Mouse (Mus musculus): Measurements from ENCODE around the gene Grip1.

Grip1 gene

GRCm38 (mm10) chr10:119660677-119661353, 207.2 kb downstream of the Grip1 start:
- DNase-seq (ENCODE audit: low read depth, low spot score): no peak

GRCm38 (mm10) chr10:119663586-119663985, 210.0 kb downstream of the Grip1 start:
- no peak for DNase-seq (ENCODE audit: low read depth, low spot score)

DNA sequence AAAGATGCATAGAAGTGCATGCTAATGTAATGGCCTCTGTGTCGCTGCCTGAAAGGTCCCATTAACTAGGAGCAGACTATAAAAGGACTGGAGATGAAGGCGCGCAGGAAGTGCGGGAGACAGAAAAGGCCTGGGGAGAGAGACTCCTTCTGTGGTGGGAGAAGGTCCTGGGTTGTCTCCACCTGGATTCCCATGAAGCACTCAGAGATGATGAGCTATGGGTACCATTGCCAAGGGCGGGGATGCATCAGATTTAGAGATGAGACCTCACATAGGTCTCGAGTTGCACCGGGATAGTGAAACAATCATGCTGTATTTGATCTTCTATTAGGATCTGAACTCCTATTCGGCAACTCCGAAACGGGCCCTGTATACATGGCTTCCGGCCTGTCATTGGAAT, 212.8 kb downstream of the Grip1 start:
- no peak for DNase-seq (ENCODE audit: low read depth, low spot score)

- DNase-seq (ENCODE audit: low read depth, low spot score): no peak
These were observed 216.8 kb downstream of the Grip1 start for GRCm38 (mm10) chr10:119670456-119670855.

DNA sequence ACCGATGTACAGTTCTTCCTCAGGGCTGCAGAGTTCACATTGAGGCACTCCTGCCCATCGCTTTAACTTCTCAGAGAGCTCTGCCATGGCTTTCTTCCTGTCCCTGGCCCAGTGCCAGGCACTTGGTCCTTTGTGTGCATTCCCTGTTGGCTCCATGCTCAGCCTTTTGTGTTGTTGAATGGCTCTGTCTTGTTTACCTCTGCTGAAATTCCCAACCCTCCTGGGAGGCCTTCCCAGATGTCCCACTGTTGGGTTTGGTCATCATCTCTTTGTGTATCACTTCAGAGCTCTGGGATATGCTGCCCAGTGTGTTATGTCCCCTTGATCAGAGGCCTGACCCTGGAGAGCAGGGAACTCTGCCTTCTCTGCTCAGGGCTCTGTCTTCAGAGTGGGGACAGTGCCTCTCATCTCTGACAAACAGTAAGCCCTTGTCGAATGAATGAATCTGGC, 230.8 kb downstream of the Grip1 start:
- no peak for DNase-seq (ENCODE audit: low read depth, low spot score)

GRCm38 (mm10) chr10:119691358-119692083, 237.9 kb downstream of the Grip1 start:
- DNase-seq (ENCODE audit: low read depth, low spot score): peak; percentile 76

DNA sequence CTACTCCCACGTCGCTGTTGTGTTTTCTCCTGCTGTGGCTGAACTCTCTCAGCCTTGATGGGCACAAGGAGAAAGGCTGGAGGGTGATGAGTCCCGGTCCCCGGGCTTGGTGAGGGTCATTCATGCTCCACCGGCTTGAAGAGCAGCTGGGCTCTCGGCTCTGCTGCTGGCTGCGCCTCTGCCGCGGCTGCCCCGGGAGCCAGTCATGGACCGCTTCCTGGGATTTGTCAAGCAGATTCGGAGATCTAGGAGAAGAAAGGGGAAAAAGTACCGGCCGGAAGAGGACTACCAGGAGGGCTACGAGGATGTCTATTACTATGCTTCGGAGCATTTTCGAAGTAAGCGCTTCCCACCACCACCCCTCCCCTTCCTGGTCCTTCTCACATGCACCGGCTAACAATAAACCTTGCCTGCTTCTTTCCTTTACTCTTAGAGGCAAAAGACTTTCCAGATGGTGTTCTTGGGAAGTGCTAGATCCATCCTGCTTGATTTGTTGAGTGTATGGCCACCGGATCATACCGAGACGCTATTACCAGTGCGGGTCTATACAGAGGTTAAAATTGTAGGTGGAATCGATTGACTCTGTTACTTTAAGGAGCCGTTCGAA, 238.8 kb downstream of the Grip1 start:
- peak; percentile 24 for DNase-seq (ENCODE audit: low read depth, low spot score)

- no peak for DNase-seq (ENCODE audit: low read depth, low spot score)
These were observed 239.8 kb downstream of the Grip1 start for GRCm38 (mm10) chr10:119693400-119693799.

DNA sequence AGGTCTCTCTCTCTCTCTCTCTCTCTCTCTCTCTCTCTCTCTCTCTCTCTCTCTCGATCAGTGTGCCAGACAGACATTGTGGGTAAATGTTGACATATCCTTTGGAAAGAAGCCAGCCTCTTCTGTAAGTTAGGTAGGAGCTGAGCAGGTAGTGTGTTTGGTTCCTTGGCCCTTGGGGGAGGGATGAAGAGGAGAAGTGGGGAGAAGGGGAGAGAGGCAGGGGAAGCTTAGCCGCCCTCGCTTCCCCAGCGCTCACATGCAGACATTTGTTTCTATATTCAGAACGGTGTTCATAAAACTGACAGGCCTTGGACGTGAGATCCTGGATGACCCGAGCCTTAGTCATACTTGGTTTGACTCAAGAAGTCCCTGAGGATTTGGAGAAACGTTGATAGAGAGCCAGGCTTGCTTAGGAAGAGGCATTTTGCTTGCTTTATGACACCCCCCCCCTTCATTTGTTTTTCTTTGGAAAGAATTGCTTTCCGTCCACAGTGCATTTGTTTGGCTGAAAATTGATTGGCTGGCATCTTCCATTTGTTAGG, 243.7 kb downstream of the Grip1 start:
- no peak for DNase-seq (ENCODE audit: low read depth, low spot score)

GRCm38 (mm10) chr10:119705348-119705747, 251.7 kb downstream of the Grip1 start:
- DNase-seq (ENCODE audit: low read depth, low spot score): no peak

DNA sequence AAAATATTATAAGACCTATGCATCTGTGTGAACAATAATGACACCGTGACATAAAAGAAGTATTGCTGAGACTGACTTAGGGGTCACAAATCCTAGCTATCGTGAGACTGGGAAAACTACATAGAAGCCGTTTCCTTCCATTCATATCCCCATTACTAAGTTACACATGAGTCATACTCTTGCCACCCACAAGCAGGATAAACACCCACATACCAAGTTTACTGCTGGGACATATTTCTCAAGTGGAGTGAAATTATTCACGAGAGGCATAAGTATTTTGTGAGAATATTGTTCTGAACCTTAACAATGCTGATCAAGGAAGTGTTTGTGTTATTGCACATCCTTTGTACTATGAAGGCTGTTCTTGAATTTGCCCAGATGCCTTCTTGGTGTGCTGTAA, 252.7 kb downstream of the Grip1 start:
- peak; percentile 76 for DNase-seq (ENCODE audit: low read depth, low spot score)

GRCm38 (mm10) chr10:119706983-119707382, 253.4 kb downstream of the Grip1 start:
- peak; percentile 66 for DNase-seq (ENCODE audit: low read depth, low spot score)

DNA sequence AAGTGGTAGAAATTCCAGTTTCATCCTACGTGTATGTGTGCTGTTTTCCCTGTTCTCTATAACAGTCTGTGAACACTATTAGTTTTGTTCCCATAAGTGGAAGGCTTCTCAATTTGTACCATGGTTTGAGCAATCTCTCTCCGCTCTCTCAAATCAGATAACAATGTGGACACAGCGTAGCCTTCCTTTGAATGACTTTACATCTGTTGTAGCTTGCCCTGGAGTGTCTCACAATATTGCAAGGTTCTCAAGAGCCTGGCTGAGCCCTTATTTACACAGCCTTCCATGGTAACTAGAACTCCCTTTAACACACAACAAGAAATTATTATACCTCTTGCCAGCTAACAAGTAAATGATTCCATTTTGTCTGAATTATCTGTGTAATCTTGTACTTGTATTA, 268.3 kb downstream of the Grip1 start:
- DNase-seq (ENCODE audit: low read depth, low spot score): no peak

DNA sequence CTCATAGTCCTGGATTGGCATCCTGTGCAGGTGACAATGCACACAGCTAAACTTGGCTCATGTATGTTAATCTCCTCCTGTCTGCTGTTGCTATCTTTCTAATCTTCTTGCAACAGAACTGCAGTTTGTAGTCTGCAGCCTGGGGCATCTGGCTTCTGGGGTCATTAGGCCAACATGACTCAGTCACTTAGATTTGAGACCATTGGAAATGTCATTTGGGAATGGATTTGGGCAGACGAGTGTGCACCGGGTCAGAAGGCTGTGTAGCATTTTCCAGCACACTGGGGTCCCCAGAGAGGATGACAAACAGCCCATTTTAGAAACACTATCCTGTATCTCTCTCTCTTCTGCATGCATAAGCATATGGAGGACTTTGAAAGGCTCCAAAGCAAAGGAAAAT, 268.8 kb downstream of the Grip1 start:
- no peak for DNase-seq (ENCODE audit: low read depth, low spot score)

DNA sequence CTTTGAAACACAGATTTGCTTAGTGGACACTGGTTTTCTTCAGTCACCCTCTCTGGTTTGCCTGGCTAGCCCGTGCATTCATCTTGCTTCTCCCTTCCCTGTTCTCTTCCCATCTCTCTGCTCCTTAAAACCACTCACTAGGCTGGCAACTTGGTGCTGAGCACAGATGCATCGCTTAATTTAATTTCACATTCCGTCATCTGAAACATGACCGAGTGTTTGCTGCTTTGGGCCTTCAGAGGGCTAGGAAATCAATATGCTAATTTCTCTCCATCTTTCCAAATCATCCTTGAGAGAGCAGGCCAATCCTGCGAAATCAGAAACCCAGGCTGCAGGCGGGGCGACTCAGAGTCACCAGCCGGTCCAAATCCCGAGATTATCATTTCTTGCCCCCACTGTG, 270.0 kb downstream of the Grip1 start:
- DNase-seq (ENCODE audit: low read depth, low spot score): no peak

- no peak for DNase-seq (ENCODE audit: low read depth, low spot score)
These were observed 271.7 kb downstream of the Grip1 start for GRCm38 (mm10) chr10:119725363-119725762.

- DNase-seq (ENCODE audit: low read depth, low spot score): no peak
These were observed 272.3 kb downstream of the Grip1 start for GRCm38 (mm10) chr10:119725966-119726365.

GRCm38 (mm10) chr10:119726921-119727320, 273.3 kb downstream of the Grip1 start:
- DNase-seq (ENCODE audit: low read depth, low spot score): peak; percentile 36

GRCm38 (mm10) chr10:119730206-119730605, 276.6 kb downstream of the Grip1 start:
- DNase-seq (ENCODE audit: low read depth, low spot score): no peak

- DNase-seq (ENCODE audit: low read depth, low spot score): peak; percentile 65
These were observed 281.7 kb downstream of the Grip1 start for GRCm38 (mm10) chr10:119735011-119735992.

DNA sequence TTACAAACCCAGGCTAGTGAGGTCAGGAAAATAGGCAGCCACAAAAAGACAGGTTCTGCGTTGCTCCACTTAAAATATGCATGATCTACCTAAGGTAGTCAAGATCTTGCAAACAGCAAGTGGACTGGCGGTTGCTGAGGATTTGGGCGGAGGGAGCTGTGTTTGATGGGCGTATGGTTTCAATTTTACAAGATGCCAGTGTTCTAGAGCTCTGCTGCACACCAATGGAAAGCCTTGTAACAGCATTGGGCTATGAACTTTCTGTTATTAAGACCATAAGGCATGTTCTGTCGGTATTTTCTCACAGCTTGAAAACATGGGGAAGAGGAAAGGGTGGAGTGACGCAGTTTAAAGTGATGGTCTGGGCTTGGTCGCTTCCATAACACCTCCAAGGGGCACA, 285.8 kb downstream of the Grip1 start:
- DNase-seq (ENCODE audit: low read depth, low spot score): no peak
